Mouse (Mus musculus): ENCODE results near the gene Ddah1. TPM values are rescaled to one million over a fixed set of nuclear protein-coding genes. Genes with fewer than 3 reads are reported as not detected.

Gene Ddah1
- polyA plus RNA-seq, 1 experiment: 69.3 TPM

DNA sequence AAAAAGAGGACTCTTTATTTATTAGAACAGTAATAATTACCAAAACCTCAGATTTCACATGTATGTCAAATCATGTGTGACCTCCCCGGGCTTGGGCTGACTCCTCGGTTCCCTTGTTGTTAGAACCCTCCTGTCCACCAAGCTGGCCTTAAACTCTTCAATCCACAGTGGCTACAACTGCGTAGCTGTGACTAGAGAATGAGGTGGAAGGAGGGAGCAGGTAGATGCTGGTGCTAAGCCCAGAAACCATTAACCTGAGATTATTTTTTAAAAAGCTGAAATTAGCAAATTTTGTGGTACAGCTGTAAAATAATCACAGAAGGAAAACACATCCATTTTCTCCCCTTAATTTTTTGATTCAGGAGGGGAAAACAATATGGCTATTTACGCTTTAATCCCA is 10.0 kb downstream of the Ddah1 start:
- TF ChIP-seq CTCF (IDR thresholded peaks at IDR 0.05; ENCODE audit: borderline replicate concordance, insufficient read depth, low read depth, low read length) (no peak), POLR2A (IDR thresholded peaks at IDR 0.05; ENCODE audit: borderline replicate concordance, insufficient read depth, low read length) (no peak)
- no peak overlapping the region for H3K27ac ChIP-seq (ENCODE audit: insufficient read depth, low read length)
- WGBS: 96% methylated on average over 4 of the region's 4 CpGs
- no peaks in the 10 kb centered on the region for H3K4me1 ChIP-seq (ENCODE audit: control insufficient read depth, insufficient read depth, low read length)
- H3K4me3 ChIP-seq (replicated peaks; ENCODE audit: insufficient read depth, low read depth, low read length): no peak overlapping the region
- no peak for DNase-seq
- H3K27me3 ChIP-seq (ENCODE audit: control insufficient read depth, insufficient read depth, low read length): no peaks in the 10 kb centered on the region

DNA sequence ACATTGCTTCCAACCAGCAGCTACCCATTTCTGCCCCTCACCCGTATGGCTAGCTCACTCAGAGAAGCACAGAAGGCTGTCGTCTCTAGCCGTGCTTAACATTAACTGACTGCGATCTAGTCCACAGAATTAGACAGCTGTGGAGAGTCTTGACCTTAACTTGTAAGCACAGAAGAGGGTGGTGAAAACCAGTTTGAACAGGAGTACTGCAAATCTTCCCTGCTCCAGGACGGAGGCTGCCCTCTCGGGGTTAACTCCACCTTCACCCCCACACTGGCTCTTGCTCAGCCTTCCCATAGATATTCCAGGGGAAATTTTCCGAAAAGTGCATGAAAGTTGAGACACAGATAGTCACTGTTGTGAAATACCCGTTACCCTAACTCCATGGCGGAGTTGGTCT is 14.9 kb downstream of the Ddah1 start:
- DNase-seq: no peak
- Histone ChIP-seq H3K4me1 (ENCODE audit: control insufficient read depth, insufficient read depth, low read length) (0 out of 2 replicates have a peak, but pooled peaks cover 3% of the 10 kb centered on the region), H3K4me3 (replicated peaks; ENCODE audit: insufficient read depth, low read depth, low read length) (no peak overlapping the region), H3K27ac (ENCODE audit: insufficient read depth, low read length) (no peak overlapping the region), H3K27me3 (ENCODE audit: control insufficient read depth, insufficient read depth, low read length) (no peaks in the 10 kb centered on the region)
- WGBS: 93% methylated on average over 9 of the region's 9 CpGs
- TF ChIP-seq CTCF (IDR thresholded peaks at IDR 0.05; ENCODE audit: borderline replicate concordance, insufficient read depth, low read depth, low read length) (no peak), POLR2A (IDR thresholded peaks at IDR 0.05; ENCODE audit: borderline replicate concordance, insufficient read depth, low read length) (no peak)

DNA sequence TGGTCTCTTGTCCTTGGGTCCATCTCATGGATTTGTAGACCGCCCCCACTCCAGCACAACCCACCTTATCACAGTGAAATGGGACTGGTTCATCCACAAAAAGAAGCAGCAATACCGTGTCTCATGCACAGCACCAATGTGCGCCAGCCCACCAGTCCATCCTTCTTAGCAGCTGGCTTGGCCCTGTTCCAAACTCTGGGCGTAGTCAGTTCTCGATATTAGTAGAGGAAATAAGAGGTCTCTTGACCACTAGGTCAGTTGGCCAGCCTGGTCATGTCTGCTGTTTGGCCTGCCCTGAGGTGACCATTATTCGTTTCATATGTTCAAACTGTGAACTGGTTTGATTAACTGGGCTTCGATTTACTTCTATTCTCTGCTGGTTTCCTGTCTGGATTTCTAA is 15.9 kb downstream of the Ddah1 start:
- H3K4me3 ChIP-seq (replicated peaks; ENCODE audit: insufficient read depth, low read depth, low read length): no peak overlapping the region
- 75% methylated on average over 7 of the region's 7 CpGs for WGBS
- no peak for DNase-seq
- H3K27ac ChIP-seq (ENCODE audit: insufficient read depth, low read length): no peak overlapping the region
- no peak for TF ChIP-seq CTCF (IDR thresholded peaks at IDR 0.05; ENCODE audit: borderline replicate concordance, insufficient read depth, low read depth, low read length)
- no peak for TF ChIP-seq POLR2A (IDR thresholded peaks at IDR 0.05; ENCODE audit: borderline replicate concordance, insufficient read depth, low read length)
- H3K27me3 ChIP-seq (ENCODE audit: control insufficient read depth, insufficient read depth, low read length): no peaks in the 10 kb centered on the region; the same call in 1 of the 2 replicates
- 0 out of 2 replicates have a peak, but pooled peaks cover 3% of the 10 kb centered on the region for H3K4me1 ChIP-seq (ENCODE audit: control insufficient read depth, insufficient read depth, low read length)

DNA sequence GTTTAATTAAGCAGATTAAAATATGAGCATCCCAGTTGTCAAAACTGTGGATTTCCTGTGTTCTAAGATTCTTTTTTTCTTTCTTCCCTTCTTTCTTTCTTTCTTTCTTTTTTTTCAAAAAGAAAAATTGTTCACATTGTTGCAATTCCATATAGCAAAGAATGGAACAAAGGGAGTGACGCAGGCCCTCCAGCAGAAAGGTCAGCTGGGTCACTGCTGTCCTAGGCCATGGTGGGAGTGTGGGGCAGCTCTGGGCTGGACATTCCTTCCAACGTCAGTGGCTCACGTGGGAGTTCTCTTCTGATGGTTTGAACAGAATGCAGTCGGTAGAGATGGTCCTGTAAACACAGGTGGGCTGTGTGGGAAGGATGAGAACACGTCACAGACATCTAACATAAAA is 16.8 kb downstream of the Ddah1 start:
- Histone ChIP-seq H3K27me3 (ENCODE audit: control insufficient read depth, insufficient read depth, low read length) (no peaks in the 10 kb centered on the region; the same call in 1 of the 2 replicates), H3K4me3 (replicated peaks; ENCODE audit: insufficient read depth, low read depth, low read length) (no peak overlapping the region), H3K27ac (ENCODE audit: insufficient read depth, low read length) (no peak overlapping the region), H3K4me1 (ENCODE audit: control insufficient read depth, insufficient read depth, low read length) (0 out of 2 replicates have a peak, but pooled peaks cover 3% of the 10 kb centered on the region)
- TF ChIP-seq CTCF (IDR thresholded peaks at IDR 0.05; ENCODE audit: borderline replicate concordance, insufficient read depth, low read depth, low read length): no peak
- no peak for TF ChIP-seq POLR2A (IDR thresholded peaks at IDR 0.05; ENCODE audit: borderline replicate concordance, insufficient read depth, low read length)
- 61% methylated on average over 5 of the region's 5 CpGs for WGBS
- DNase-seq: no peak

DNA sequence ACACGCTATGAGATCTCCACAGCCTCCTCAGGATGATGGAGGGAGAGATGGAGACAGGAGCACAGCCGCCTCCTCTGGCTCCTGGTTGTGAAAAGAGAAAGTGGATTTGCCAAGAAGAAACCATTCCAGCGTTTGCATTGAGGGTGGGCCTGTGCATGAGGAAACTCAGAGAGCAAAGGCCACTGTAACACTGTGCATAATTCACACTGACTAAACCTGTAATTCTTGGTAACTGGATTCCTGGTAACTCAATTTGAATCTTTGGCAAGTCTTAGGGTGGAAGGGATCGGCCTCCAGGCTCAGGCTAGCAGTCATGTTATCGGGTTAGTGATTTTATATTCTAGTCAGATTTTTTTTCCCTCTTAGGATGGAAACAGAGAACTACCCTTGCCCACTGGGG is 17.4 kb downstream of the Ddah1 start:
- no peak for TF ChIP-seq POLR2A (IDR thresholded peaks at IDR 0.05; ENCODE audit: borderline replicate concordance, insufficient read depth, low read length)
- no peak for TF ChIP-seq CTCF (IDR thresholded peaks at IDR 0.05; ENCODE audit: borderline replicate concordance, insufficient read depth, low read depth, low read length)
- no peak for DNase-seq
- WGBS: 79% methylated on average over 5 of the region's 5 CpGs

DNA sequence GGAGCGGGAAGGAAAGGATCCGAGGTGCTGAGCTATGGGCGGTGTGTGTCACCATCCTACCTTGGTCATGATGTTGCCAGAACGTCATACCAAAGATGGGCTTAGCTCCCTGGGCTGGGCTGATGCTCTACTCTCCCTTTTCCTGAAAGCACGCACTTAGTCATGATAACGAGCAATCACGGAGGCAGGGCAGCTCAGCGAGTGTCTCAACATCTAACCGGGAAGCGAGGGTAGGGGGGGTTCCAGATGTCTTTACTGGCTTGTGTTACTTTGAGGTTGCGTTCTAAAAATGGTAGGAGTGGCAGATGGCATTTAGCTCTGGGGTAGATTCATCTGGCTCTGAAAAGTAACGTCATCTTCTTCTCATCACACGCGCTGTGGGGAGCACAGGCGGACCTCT is 18.5 kb downstream of the Ddah1 start:
- no peak for DNase-seq
- no peaks in the 10 kb centered on the region; the same call in 1 of the 2 replicates for H3K27me3 ChIP-seq (ENCODE audit: control insufficient read depth, insufficient read depth, low read length)
- H3K4me1 ChIP-seq (ENCODE audit: control insufficient read depth, insufficient read depth, low read length): 0 out of 2 replicates have a peak, but pooled peaks cover 3% of the 10 kb centered on the region
- WGBS: 71% methylated on average over 15 of the region's 15 CpGs
- no peak for TF ChIP-seq CTCF (IDR thresholded peaks at IDR 0.05; ENCODE audit: borderline replicate concordance, insufficient read depth, low read depth, low read length)
- no peak for TF ChIP-seq POLR2A (IDR thresholded peaks at IDR 0.05; ENCODE audit: borderline replicate concordance, insufficient read depth, low read length)
- no peak overlapping the region for H3K4me3 ChIP-seq (replicated peaks; ENCODE audit: insufficient read depth, low read depth, low read length)
- no peak overlapping the region for H3K27ac ChIP-seq (ENCODE audit: insufficient read depth, low read length)

More for the DNA sequence above, 17.4 kb downstream of the Ddah1 start:
- H3K27me3 ChIP-seq (ENCODE audit: control insufficient read depth, insufficient read depth, low read length): no peaks in the 10 kb centered on the region; the same call in 1 of the 2 replicates
- H3K27ac ChIP-seq (ENCODE audit: insufficient read depth, low read length): no peak overlapping the region
- no peak overlapping the region for H3K4me3 ChIP-seq (replicated peaks; ENCODE audit: insufficient read depth, low read depth, low read length)
- 0 out of 2 replicates have a peak, but pooled peaks cover 3% of the 10 kb centered on the region for H3K4me1 ChIP-seq (ENCODE audit: control insufficient read depth, insufficient read depth, low read length)

DNA sequence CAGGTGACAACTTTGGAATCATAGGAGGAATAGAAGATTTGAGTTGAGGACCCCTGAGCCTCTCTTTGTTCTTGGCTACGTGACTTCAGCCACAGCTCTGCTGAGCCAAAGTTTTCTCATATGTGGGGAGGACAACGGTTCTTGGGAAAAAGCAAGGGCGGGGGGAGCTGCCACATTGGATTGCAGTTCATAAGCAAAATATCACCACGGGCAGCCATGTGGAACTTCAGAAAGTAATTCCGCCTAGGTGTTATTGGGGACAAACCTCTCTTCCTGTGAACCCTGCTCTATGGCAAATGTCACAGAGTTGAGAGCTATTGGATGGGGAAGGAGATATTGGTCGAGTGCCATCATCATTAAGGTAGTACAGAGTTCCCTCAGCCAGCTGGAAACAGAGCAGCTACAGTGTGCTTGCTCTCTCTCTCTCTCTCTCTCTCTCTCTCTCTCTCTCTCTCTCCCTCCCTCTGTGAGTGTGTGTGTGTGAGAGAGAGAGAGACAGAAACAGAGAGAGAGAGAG is 20.0 kb downstream of the Ddah1 start:
- TF ChIP-seq POLR2A (IDR thresholded peaks at IDR 0.05; ENCODE audit: borderline replicate concordance, insufficient read depth, low read length): no peak
- TF ChIP-seq CTCF (IDR thresholded peaks at IDR 0.05; ENCODE audit: borderline replicate concordance, insufficient read depth, low read depth, low read length): no peak
- Histone ChIP-seq H3K4me3 (replicated peaks; ENCODE audit: insufficient read depth, low read depth, low read length) (no peak overlapping the region), H3K27ac (ENCODE audit: insufficient read depth, low read length) (no peak overlapping the region), H3K4me1 (ENCODE audit: control insufficient read depth, insufficient read depth, low read length) (0 out of 2 replicates have a peak, but pooled peaks cover 3% of the 10 kb centered on the region), H3K27me3 (ENCODE audit: control insufficient read depth, insufficient read depth, low read length) (no peaks in the 10 kb centered on the region; the same call in 1 of the 2 replicates)
- no peak for DNase-seq
- WGBS: 55% methylated on average over 6 of the region's 6 CpGs

DNA sequence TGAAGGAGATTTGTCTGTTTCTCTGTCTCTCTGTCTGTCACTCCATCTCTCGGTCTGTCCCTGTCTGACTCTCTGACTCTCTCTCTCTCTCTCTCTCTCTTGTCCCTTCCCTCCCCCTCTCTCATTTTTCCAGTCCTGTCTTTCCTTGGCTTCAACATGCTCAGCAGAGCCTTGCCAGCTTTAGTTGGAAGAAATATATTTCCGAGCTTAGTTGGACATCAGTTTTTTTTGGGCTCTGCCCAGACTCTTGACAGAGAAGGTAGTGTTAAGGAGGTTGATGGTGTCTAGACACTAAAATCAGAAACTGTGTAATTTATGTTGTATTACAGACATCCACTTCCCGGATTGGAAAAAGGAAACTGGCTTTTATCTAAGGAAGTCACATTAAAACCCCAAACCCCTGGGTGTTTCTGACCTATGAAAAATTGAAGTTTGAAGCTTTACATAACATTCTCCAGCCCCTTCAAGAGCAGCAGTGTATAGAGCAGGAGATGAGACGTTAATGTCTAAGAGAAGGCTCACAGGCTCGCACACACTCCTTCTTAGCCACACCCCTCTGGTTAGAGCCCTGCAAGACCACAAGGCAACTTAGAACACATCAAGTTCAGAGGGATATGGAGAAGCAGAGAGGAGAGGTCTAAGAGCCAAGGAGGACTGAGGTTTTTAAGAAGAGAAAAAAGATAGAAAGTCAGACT is 21.0 kb downstream of the Ddah1 start:
- Histone ChIP-seq H3K27ac (ENCODE audit: insufficient read depth, low read length) (no peak overlapping the region), H3K4me1 (ENCODE audit: control insufficient read depth, insufficient read depth, low read length) (0 out of 2 replicates have a peak, but pooled peaks cover 3% of the 10 kb centered on the region), H3K4me3 (replicated peaks; ENCODE audit: insufficient read depth, low read depth, low read length) (no peak overlapping the region), H3K27me3 (ENCODE audit: control insufficient read depth, insufficient read depth, low read length) (no peaks in the 10 kb centered on the region; the same call in 1 of the 2 replicates)
- DNase-seq: no peak
- 30% methylated on average over 5 of the region's 5 CpGs for WGBS
- TF ChIP-seq CTCF (IDR thresholded peaks at IDR 0.05; ENCODE audit: borderline replicate concordance, insufficient read depth, low read depth, low read length): no peak
- no peak for TF ChIP-seq POLR2A (IDR thresholded peaks at IDR 0.05; ENCODE audit: borderline replicate concordance, insufficient read depth, low read length)
